In the genomic region with DNA sequence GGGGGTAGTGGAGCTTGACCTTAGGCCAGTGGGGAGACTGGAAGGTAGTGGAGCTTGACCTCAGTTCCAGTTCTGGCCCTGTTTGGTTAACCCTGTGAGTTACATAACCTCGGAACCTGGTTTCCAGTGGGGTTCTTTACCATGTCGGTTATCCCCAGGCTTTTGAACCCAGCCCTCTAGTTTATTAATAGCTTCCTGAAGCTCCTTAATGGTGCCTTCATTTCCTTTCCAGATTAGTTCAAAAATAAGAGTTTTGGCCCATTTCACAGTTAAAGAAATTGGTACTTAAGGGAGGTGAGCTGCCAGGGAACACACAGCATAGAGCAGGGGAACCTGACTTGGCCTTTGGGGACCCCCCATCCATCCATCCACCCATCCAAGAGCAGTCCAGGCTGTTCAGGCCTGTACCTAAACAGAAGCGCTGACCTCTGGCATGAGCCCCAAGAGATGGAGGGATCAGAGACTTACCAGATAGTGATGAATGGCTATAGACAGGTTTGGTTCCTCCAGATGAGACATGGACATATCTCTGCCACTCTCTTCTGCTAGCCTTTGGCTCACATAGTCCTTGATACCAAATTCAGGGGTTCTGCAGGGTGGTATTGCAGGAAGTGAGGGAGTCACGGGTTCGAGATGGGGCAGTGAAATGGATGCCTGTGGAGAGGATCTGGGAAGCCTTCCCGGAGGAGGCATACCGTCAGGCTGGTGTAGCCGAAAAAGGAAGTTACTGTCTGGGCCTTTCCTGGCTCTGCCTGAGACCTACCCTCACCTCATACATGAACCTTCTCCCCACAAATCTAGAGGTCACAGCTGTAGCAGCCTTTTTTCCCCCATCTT, we compare ENCODE assay signal across 8 mouse cellular contexts. TPM values are rescaled to one million over a fixed set of nuclear protein-coding genes. Genes with fewer than 3 reads are reported as not detected.
A peak's percentile ranks its signal among the peaks of the same experiment; 100 is the strongest.
DNase-seq lines count a peak whose midpoint lies in the region; ATAC-seq and TF ChIP-seq lines count a peak whose summit lies in the region.

No protein-coding gene starts in this region.

- WGBS in liver, adult 2 months, result 51% methylated on average over 8 of the region's 8 CpGs
- WGBS in embryonic facial prominence, embryonic 11.5 days, result 50% methylated on average over 8 of the region's 8 CpGs
- WGBS in intestine, embryonic 15.5 days, result 50% methylated on average over 8 of the region's 8 CpGs
- 50% methylated on average over 8 of the region's 8 CpGs for WGBS in neural tube, embryonic 14.5 days

- DNase-seq in liver, adult 2 months (ENCODE audit: extremely low read depth, low read depth, low spot score), result peak; percentile 41
- DNase-seq in liver, result no peak
- DNase-seq in embryonic facial prominence, embryonic 11.5 days (ENCODE audit: low spot score), result no peak
- no peak for DNase-seq in urinary bladder, postnatal 25 days (ENCODE audit: low spot score)
- DNase-seq in layer of hippocampus, adult 9-11 months, result no peak
- no peak for DNase-seq in right cerebral cortex, adult 18-20 months

- H3K9me3 ChIP-seq in embryonic facial prominence, embryonic 11.5 days (replicated peaks; ENCODE audit: control insufficient read depth, low read length), result no peaks in the 10 kb centered on the region
- H3K9me3 ChIP-seq in intestine, embryonic 15.5 days, result no peaks in the 10 kb centered on the region
- H3K9me3 ChIP-seq in neural tube, embryonic 14.5 days (ENCODE audit: control insufficient read depth, low read length), result no peaks in the 10 kb centered on the region

- H3K27me3 ChIP-seq in liver, adult 2 months (ENCODE audit: control insufficient read depth, insufficient read depth, low read length), result 0 out of 2 replicates have a peak, but pooled peaks cover 5% of the 10 kb centered on the region
- H3K27me3 ChIP-seq in embryonic facial prominence, embryonic 11.5 days (ENCODE audit: control insufficient read depth, insufficient read depth, low read length), result no peaks in the 10 kb centered on the region
- H3K27me3 ChIP-seq in intestine, embryonic 15.5 days (replicated peaks), result no peaks in the 10 kb centered on the region
- no peaks in the 10 kb centered on the region for H3K27me3 ChIP-seq in neural tube, embryonic 14.5 days (ENCODE audit: control insufficient read depth, insufficient read depth, low read length)

- peaks cover 5% of the 10 kb centered on the region; the same call in 1 of the 2 replicates for H3K4me1 ChIP-seq in liver, adult 2 months (ENCODE audit: control insufficient read depth, insufficient read depth, low read length)
- peaks cover 11% of the 10 kb centered on the region for H3K4me1 ChIP-seq in embryonic facial prominence, embryonic 11.5 days (ENCODE audit: control insufficient read depth, insufficient read depth, low read length)
- H3K4me1 ChIP-seq in intestine, embryonic 15.5 days (replicated peaks), result peaks cover 26% of the 10 kb centered on the region
- peaks cover 27% of the 10 kb centered on the region for H3K4me1 ChIP-seq in neural tube, embryonic 14.5 days (ENCODE audit: control insufficient read depth, insufficient read depth, low read length)

- TF ChIP-seq CTCF in liver, adult 2 months (IDR thresholded peaks at IDR 0.05; ENCODE audit: low read depth, low read length), result no peak

- H3K79me2 ChIP-seq in liver, adult 2 months (ENCODE audit: control insufficient read depth, insufficient read depth, low read length), result no peaks in the 10 kb centered on the region

- H3K4me3 ChIP-seq in liver, adult 2 months (ENCODE audit: insufficient read depth, low read depth, low read length), result no peak overlapping the region
- peak overlapping the region; percentile 81 for H3K4me3 ChIP-seq in embryonic facial prominence, embryonic 11.5 days (ENCODE audit: low read depth, low read length)
- peak overlapping the region; percentile 73 for H3K4me3 ChIP-seq in intestine, embryonic 15.5 days (replicated peaks)
- peak overlapping the region; percentile 71 for H3K4me3 ChIP-seq in neural tube, embryonic 14.5 days (ENCODE audit: low read depth, low read length)

- TF ChIP-seq POLR2A in liver, adult 2 months (IDR thresholded peaks at IDR 0.05; ENCODE audit: extremely low read depth, insufficient read depth, low read length), result no peak

- ATAC-seq in embryonic facial prominence, embryonic 11.5 days (replicated peaks; ENCODE audit: insufficient number of reproducible peaks, low FRiP score, low TSS enrichment, low read depth), result no peak
- ATAC-seq in intestine, embryonic 15.5 days, result no peak
- ATAC-seq in neural tube, embryonic 14.5 days (ENCODE audit: low read depth), result no peak

- H3K9ac ChIP-seq in liver, adult 2 months (ENCODE audit: low read depth, low read length), result no peak overlapping the region
- H3K9ac ChIP-seq in embryonic facial prominence, embryonic 11.5 days (replicated peaks; ENCODE audit: low read length), result peak overlapping the region; percentile 86
- H3K9ac ChIP-seq in intestine, embryonic 15.5 days, result peak overlapping the region; percentile 69
- H3K9ac ChIP-seq in neural tube, embryonic 14.5 days (replicated peaks; ENCODE audit: low read depth, low read length), result peak overlapping the region; percentile 77

- H3K4me2 ChIP-seq in embryonic facial prominence, embryonic 11.5 days (ENCODE audit: low read depth, low read length), result peak overlapping the region; percentile 94
- peak overlapping the region; percentile 100 for H3K4me2 ChIP-seq in intestine, embryonic 15.5 days (replicated peaks)
- H3K4me2 ChIP-seq in neural tube, embryonic 14.5 days (ENCODE audit: low read depth, low read length), result peak overlapping the region; percentile 89

- no peaks in the 10 kb centered on the region for H3K36me3 ChIP-seq in liver, adult 2 months (ENCODE audit: control insufficient read depth, insufficient read depth, low read length)
- H3K36me3 ChIP-seq in embryonic facial prominence, embryonic 11.5 days (replicated peaks; ENCODE audit: control insufficient read depth, insufficient read depth, low read depth, low read length), result no peaks in the 10 kb centered on the region; the same call in 1 of the 2 replicates
- H3K36me3 ChIP-seq in intestine, embryonic 15.5 days, result peaks cover 13% of the 10 kb centered on the region
- H3K36me3 ChIP-seq in neural tube, embryonic 14.5 days (ENCODE audit: control insufficient read depth, insufficient read depth, low read length), result no peaks in the 10 kb centered on the region

- no peak overlapping the region for H3K27ac ChIP-seq in liver, adult 2 months (replicated peaks; ENCODE audit: insufficient read depth, low read depth, low read length)
- H3K27ac ChIP-seq in embryonic facial prominence, embryonic 11.5 days (replicated peaks; ENCODE audit: low read depth, low read length), result no peak overlapping the region
- H3K27ac ChIP-seq in intestine, embryonic 15.5 days, result no peak overlapping the region
- peak overlapping the region; percentile 97 for H3K27ac ChIP-seq in neural tube, embryonic 14.5 days (ENCODE audit: low read depth, low read length)

RNA-seq across cellular contexts. Expression of gene Pdxp, which starts 1.3 kb away (rescaled TPM):
- total RNA-seq in liver, adult 2 months (2014; rRNA removed), result 0.27 and 0.37 TPM in 2 replicates
- 0.62 and 1.2 TPM in 2 replicates for polyA plus RNA-seq in liver, adult 2 months (2012; rRNA removed)
- polyA plus RNA-seq in embryonic facial prominence, embryonic 11.5 days (2014; fragmentation: Nextera tagmentation; extraction: Ambion mirVana), result 32.9 and 35.7 TPM in 2 replicates
- polyA plus RNA-seq in intestine, embryonic 15.5 days (2015; fragmentation: Nextera tagmentation; extraction: Ambion mirVana), result 11.0 TPM in 2 replicates
- polyA plus RNA-seq in neural tube, embryonic 14.5 days (2014; fragmentation: Nextera tagmentation; extraction: Ambion mirVana), result 74.9 and 84.7 TPM in 2 replicates

RNA-seq across cellular contexts. Expression of gene Lgals1, which starts 11.5 kb away (rescaled TPM):
- total RNA-seq in liver, adult 2 months (2014; rRNA removed), result 23.2 and 31.6 TPM in 2 replicates
- 25.2 and 26.9 TPM in 2 replicates for polyA plus RNA-seq in liver, adult 2 months (2012; rRNA removed)
- polyA plus RNA-seq in embryonic facial prominence, embryonic 11.5 days (2014; fragmentation: Nextera tagmentation; extraction: Ambion mirVana), result 547 and 598 TPM in 2 replicates
- 996 and 1,059 TPM in 2 replicates for polyA plus RNA-seq in intestine, embryonic 15.5 days (2015; fragmentation: Nextera tagmentation; extraction: Ambion mirVana)
- 50.7 and 166 TPM in 2 replicates for polyA plus RNA-seq in neural tube, embryonic 14.5 days (2014; fragmentation: Nextera tagmentation; extraction: Ambion mirVana)

RNA-seq across cellular contexts. Expression of gene Sh3bp1, which starts 15.5 kb away (rescaled TPM):
- 0.37 and 2.3 TPM in 2 replicates for total RNA-seq in liver, adult 2 months (2014; rRNA removed)
- 3.7 and 6.0 TPM in 2 replicates for polyA plus RNA-seq in liver, adult 2 months (2012; rRNA removed)
- polyA plus RNA-seq in embryonic facial prominence, embryonic 11.5 days (2014; fragmentation: Nextera tagmentation; extraction: Ambion mirVana), result 25.2 and 29.7 TPM in 2 replicates
- polyA plus RNA-seq in intestine, embryonic 15.5 days (2015; fragmentation: Nextera tagmentation; extraction: Ambion mirVana), result 21.6 and 26.8 TPM in 2 replicates
- polyA plus RNA-seq in neural tube, embryonic 14.5 days (2014; fragmentation: Nextera tagmentation; extraction: Ambion mirVana), result 3.4 and 4.1 TPM in 2 replicates

RNA-seq across cellular contexts. Expression of gene Gm49510, which starts 15.6 kb away (rescaled TPM):
- not detected in 2 replicates for total RNA-seq in liver, adult 2 months (2014; rRNA removed)
- polyA plus RNA-seq in liver, adult 2 months (2012; rRNA removed), result not detected in 2 replicates
- 0.17 and 0.58 TPM in 2 replicates for polyA plus RNA-seq in embryonic facial prominence, embryonic 11.5 days (2014; fragmentation: Nextera tagmentation; extraction: Ambion mirVana)
- 0.23 and 0.42 TPM in 2 replicates for polyA plus RNA-seq in intestine, embryonic 15.5 days (2015; fragmentation: Nextera tagmentation; extraction: Ambion mirVana)
- polyA plus RNA-seq in neural tube, embryonic 14.5 days (2014; fragmentation: Nextera tagmentation; extraction: Ambion mirVana), result 0.21 TPM in 1 of 2 replicates, not detected in the other

RNA-seq across cellular contexts. Expression of gene Nol12, which starts 19.7 kb away (rescaled TPM):
- 4.0 and 5.3 TPM in 2 replicates for total RNA-seq in liver, adult 2 months (2014; rRNA removed)
- 10.3 and 13.1 TPM in 2 replicates for polyA plus RNA-seq in liver, adult 2 months (2012; rRNA removed)
- polyA plus RNA-seq in embryonic facial prominence, embryonic 11.5 days (2014; fragmentation: Nextera tagmentation; extraction: Ambion mirVana), result 56.7 and 58.8 TPM in 2 replicates
- polyA plus RNA-seq in intestine, embryonic 15.5 days (2015; fragmentation: Nextera tagmentation; extraction: Ambion mirVana), result 41.4 and 42.3 TPM in 2 replicates
- 58.4 and 66.0 TPM in 2 replicates for polyA plus RNA-seq in neural tube, embryonic 14.5 days (2014; fragmentation: Nextera tagmentation; extraction: Ambion mirVana)
